22 mouse cellular contexts compared by ENCODE assay signal in the genomic region with DNA sequence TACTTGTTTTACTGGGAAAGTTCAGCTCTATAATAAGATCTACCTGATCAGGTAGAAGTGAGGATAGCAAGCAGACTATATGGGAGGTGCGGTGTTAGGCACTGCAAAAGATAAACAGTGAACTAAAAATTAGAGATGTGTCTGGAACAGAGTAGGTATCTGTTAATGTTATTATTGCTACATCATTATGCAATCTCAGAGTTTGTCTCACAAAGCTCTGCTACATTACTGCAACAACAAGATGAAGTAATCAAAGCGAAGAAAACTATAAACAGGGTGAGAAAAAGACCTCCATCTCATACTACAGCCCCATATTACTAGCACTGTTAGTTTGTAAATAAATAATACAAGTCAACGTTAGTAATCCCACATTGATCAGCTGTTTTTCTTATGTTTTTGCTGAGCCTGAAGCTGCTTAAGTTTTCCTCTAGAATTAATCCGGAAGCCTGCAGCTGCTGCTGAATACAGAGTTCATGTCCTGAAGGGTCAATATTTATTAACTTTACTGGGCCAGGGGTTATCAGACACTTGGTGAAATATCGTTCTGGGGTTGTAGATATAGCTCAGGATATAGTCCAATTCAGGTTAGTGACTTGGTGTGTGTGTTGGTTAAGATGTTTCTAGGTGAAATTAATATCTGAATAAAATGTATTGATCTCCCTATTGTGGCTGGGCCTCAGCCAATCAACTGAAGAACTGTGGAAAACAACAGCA.
DNase-seq lines count a peak whose midpoint lies in the region; ATAC-seq and TF ChIP-seq lines count a peak whose summit lies in the region.
"Had no signal": no experiment of that assay in that cellular context is flagged by ENCODE, and none has a peak within 500 bp of the region (broad histone marks: within the 10 kb centered on the region; RNA-seq: fewer than 3 reads in every experiment).

No protein-coding gene starts in this region.

- no peak for TF ChIP-seq POLR2A in liver, adult 2 months (IDR thresholded peaks at IDR 0.05; ENCODE audit: extremely low read depth, insufficient read depth, low read length)
- no peak for TF ChIP-seq POLR2A in lung, adult 2 months (IDR thresholded peaks at IDR 0.05; ENCODE audit: borderline replicate concordance, extremely low read depth, low read depth, low read length)

- no peak overlapping the region; the same call in 1 of the 2 replicates for H3K27ac ChIP-seq in liver, adult 2 months (replicated peaks; ENCODE audit: insufficient read depth, low read depth, low read length)
- H3K27ac ChIP-seq in liver, embryonic 12.5 days: no peak overlapping the region
- H3K27ac ChIP-seq in liver, postnatal 0 days (ENCODE audit: low read depth): peak overlapping the region; percentile 57
- no peak overlapping the region for H3K27ac ChIP-seq in lung, postnatal 0 days (ENCODE audit: low read length)

- H3K9ac ChIP-seq in liver, adult 2 months (ENCODE audit: low read depth, low read length): no peak overlapping the region
- H3K9ac ChIP-seq in liver, embryonic 12.5 days: no peak overlapping the region
- H3K9ac ChIP-seq in liver, postnatal 0 days (replicated peaks): no peak overlapping the region
- no peak overlapping the region for H3K9ac ChIP-seq in lung, postnatal 0 days (replicated peaks; ENCODE audit: low read depth)

- no peaks in the 10 kb centered on the region for H3K36me3 ChIP-seq in liver, adult 2 months (ENCODE audit: control insufficient read depth, insufficient read depth, low read length)
- H3K36me3 ChIP-seq in liver, embryonic 12.5 days: no peaks in the 10 kb centered on the region
- H3K36me3 ChIP-seq in liver, postnatal 0 days (replicated peaks; ENCODE audit: insufficient read depth, low read length): no peaks in the 10 kb centered on the region
- no peaks in the 10 kb centered on the region for H3K36me3 ChIP-seq in lung, postnatal 0 days (ENCODE audit: insufficient read depth, low read length)
- H3K36me3 ChIP-seq: G1E had no signal

- H3K4me2 ChIP-seq in liver, embryonic 12.5 days: no peak overlapping the region
- no peak overlapping the region for H3K4me2 ChIP-seq in liver, postnatal 0 days (ENCODE audit: low read depth, low read length)
- H3K4me2 ChIP-seq in lung, postnatal 0 days (replicated peaks; ENCODE audit: low read depth, low read length): no peak overlapping the region

- WGBS in liver, adult 2 months: 17% methylated on average over 5 of the region's 5 CpGs
- WGBS in liver, embryonic 12.5 days (ENCODE audit: insufficient replicate concordance): 65% methylated on average over 5 of the region's 5 CpGs
- 57% methylated on average over 5 of the region's 5 CpGs for WGBS in liver, postnatal 0 days (ENCODE audit: insufficient replicate concordance)
- 48% methylated on average over 5 of the region's 5 CpGs for WGBS in lung, postnatal 0 days
- 61% methylated on average over 5 of the region's 5 CpGs for WGBS in lung, adult 2 months

- H3K27me3 ChIP-seq in liver, adult 2 months (ENCODE audit: control insufficient read depth, insufficient read depth, low read length): no peaks in the 10 kb centered on the region
- no peaks in the 10 kb centered on the region for H3K27me3 ChIP-seq in liver, embryonic 12.5 days (replicated peaks)
- no peaks in the 10 kb centered on the region for H3K27me3 ChIP-seq in liver, postnatal 0 days (ENCODE audit: insufficient read depth, low read length)
- H3K27me3 ChIP-seq in lung, postnatal 0 days (replicated peaks; ENCODE audit: insufficient read depth, low read length): no peaks in the 10 kb centered on the region
- H3K27me3 ChIP-seq: CH12.LX, Patski had no signal

- H3K4me3 ChIP-seq in liver, adult 2 months (ENCODE audit: insufficient read depth, low read depth, low read length): peak overlapping the region; percentile 35; the same call in 1 of the 2 replicates
- H3K4me3 ChIP-seq in liver, embryonic 12.5 days: no peak overlapping the region
- H3K4me3 ChIP-seq in liver, postnatal 0 days (ENCODE audit: low read depth, low read length): no peak overlapping the region
- no peak overlapping the region for H3K4me3 ChIP-seq in lung, postnatal 0 days (ENCODE audit: low read depth, low read length)
- no peak overlapping the region for H3K4me3 ChIP-seq in lung, adult 2 months (replicated peaks; ENCODE audit: extremely low read depth, low read depth, low read length)

- TF ChIP-seq EP300 in liver, postnatal 0 days (IDR thresholded peaks at IDR 0.05; ENCODE audit: low read depth): peak; percentile 49
- no peak for TF ChIP-seq EP300 in lung, postnatal 0 days (IDR thresholded peaks at IDR 0.05)

- no peak for TF ChIP-seq CTCF in liver, adult 2 months (IDR thresholded peaks at IDR 0.05; ENCODE audit: low read depth, low read length)
- TF ChIP-seq CTCF in liver, postnatal 0 days (IDR thresholded peaks at IDR 0.05; ENCODE audit: low read depth): no peak
- no peak for TF ChIP-seq CTCF in lung, postnatal 0 days (IDR thresholded peaks at IDR 0.05)
- TF ChIP-seq CTCF in lung, adult 2 months (IDR thresholded peaks at IDR 0.05; ENCODE audit: insufficient read depth, low read length): no peak

- peaks cover 4% of the 10 kb centered on the region; the same call in 1 of the 2 replicates for H3K4me1 ChIP-seq in liver, adult 2 months (ENCODE audit: control insufficient read depth, insufficient read depth, low read length)
- no peaks in the 10 kb centered on the region for H3K4me1 ChIP-seq in liver, embryonic 12.5 days
- peaks cover 11% of the 10 kb centered on the region for H3K4me1 ChIP-seq in liver, postnatal 0 days (ENCODE audit: insufficient read depth)
- H3K4me1 ChIP-seq in lung, postnatal 0 days (ENCODE audit: insufficient read depth, low read depth, low read length): no peaks in the 10 kb centered on the region
- H3K4me1 ChIP-seq in lung, adult 2 months (ENCODE audit: control insufficient read depth, insufficient read depth, low read length): no peaks in the 10 kb centered on the region

- no peaks in the 10 kb centered on the region for H3K9me3 ChIP-seq in liver, embryonic 12.5 days (replicated peaks)
- no peaks in the 10 kb centered on the region for H3K9me3 ChIP-seq in liver, postnatal 0 days (ENCODE audit: low read length)
- H3K9me3 ChIP-seq in lung, postnatal 0 days (ENCODE audit: low read length): no peaks in the 10 kb centered on the region
- H3K9me3 ChIP-seq: G1E had no signal

- peak; percentile 94 for DNase-seq in liver, adult 2 months (ENCODE audit: extremely low read depth, low read depth, low spot score)
- DNase-seq in liver, postnatal 0 days: no peak
- DNase-seq in liver: no peak
- peak; percentile 30 for DNase-seq in lung, postnatal 0 days (ENCODE audit: low spot score)
- DNase-seq in lung, adult 2 months: no peak
- no peak for DNase-seq in natural killer cell, adult 2 months (ENCODE audit: low spot score in 2 of 2)
- DNase-seq: adrenal gland, adult 2 months; adrenal gland, adult 8-10 months; adrenal gland, postnatal 10 days; adrenal gland, postnatal 14 days; adrenal gland, postnatal 25 days; adrenal gland, postnatal 36 days; B cell, adult 2 months; cerebellum, adult 11 months; cerebellum, adult 11-12 months had no signal

- no peaks in the 10 kb centered on the region for H3K79me2 ChIP-seq in liver, adult 2 months (ENCODE audit: control insufficient read depth, insufficient read depth, low read length)

- ATAC-seq in liver, embryonic 12.5 days: no peak
- peak; percentile 91 for ATAC-seq in liver, postnatal 0 days
- ATAC-seq in lung, postnatal 0 days: no peak
- peak; percentile 41 for ATAC-seq in granulocyte monocyte progenitor cell, adult 5-6 weeks (replicated peaks; ENCODE audit: poor library complexity, severe bottlenecking)
- ATAC-seq: activated CD4-positive, CD25-positive, alpha-beta regulatory T cell, adult 4 months; CD4-positive, CD25-positive, alpha-beta regulatory T cell, adult 4 months; Patski had no signal

Comparison
In these comparisons a context has a peak if more than half of its experiments do, and no peak if none do; other contexts are left out.
1. DNase-seq: peak in liver, adult 2 months (single experiment) and lung, postnatal 0 days (single experiment); none in liver, postnatal 0 days (single experiment), liver (single experiment), lung, adult 2 months (single experiment) and natural killer cell, adult 2 months (0 of 2).
2. ATAC-seq: peak in liver, postnatal 0 days (single experiment) and granulocyte monocyte progenitor cell, adult 5-6 weeks (single experiment); none in liver, embryonic 12.5 days (single experiment) and lung, postnatal 0 days (single experiment).